Mouse (Mus musculus): ENCODE data around the gene Blcap. TPM values are rescaled to one million over a fixed set of nuclear protein-coding genes. Genes with fewer than 3 reads are reported as not detected.

Blcap gene
- polyA plus RNA-seq, 1 experiment: 49.3 TPM

DNA sequence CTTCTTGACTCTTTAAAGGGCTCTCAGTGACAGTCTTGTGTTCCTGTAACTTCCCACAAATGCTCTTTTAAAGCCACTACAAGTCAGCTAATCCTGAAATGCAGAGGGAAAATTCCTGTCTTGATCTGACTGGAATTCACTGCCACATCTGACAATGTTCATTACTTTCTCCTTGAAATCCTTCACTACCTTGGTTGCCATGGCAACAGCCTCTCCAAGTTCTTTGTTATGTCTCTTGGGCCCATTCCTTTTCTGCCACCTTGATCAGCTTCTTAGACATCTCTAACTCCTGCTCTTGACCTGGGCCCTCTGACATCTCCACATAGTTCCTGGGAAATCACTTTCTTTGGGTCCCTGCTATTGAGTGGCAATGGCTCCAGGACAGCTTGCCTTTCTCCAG, 24.4 kb downstream of the Blcap start:
- DNase-seq: no peak
- no peak for TF ChIP-seq POLR2A (IDR thresholded peaks at IDR 0.05; ENCODE audit: borderline replicate concordance, extremely low read depth, low read depth, low read length)
- TF ChIP-seq CTCF (IDR thresholded peaks at IDR 0.05; ENCODE audit: insufficient read depth, low read length): no peak
- Histone ChIP-seq H3K4me3 (replicated peaks; ENCODE audit: extremely low read depth, low read depth, low read length) (no peak overlapping the region), H3K4me1 (ENCODE audit: control insufficient read depth, insufficient read depth, low read length) (0 out of 2 replicates have a peak, but pooled peaks cover 3% of the 10 kb centered on the region)

DNA sequence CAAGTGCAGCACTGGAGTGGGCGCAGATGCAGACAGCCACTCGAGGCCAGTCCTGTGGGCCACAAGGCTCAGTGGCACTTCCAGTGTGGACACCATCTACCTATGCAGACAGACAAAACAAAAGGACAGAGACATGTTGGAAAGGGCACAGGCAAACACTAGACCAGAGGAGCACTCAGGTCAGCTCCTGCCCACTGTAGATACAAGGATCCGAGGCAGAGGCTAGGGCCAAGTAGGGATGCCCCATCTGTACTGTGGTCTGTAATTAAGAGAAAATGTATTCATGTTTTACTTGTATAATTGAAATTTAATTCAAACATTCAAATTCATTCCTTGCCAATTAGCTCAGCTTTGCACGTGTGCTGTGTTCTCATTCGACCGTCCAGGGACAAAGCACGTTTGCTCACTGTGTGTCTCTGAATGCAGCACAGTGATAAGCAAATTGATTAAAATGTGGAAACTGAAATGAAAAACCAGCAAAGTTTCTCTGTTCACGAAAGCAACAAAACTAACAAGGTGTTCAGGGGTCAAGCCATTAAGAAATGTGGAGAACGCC, 26.7 kb downstream of the Blcap start:
- Histone ChIP-seq H3K4me3 (replicated peaks; ENCODE audit: extremely low read depth, low read depth, low read length) (no peak overlapping the region), H3K4me1 (ENCODE audit: control insufficient read depth, insufficient read depth, low read length) (no peaks in the 10 kb centered on the region)
- WGBS: 90% methylated on average over 9 of the region's 9 CpGs
- TF ChIP-seq POLR2A (IDR thresholded peaks at IDR 0.05; ENCODE audit: borderline replicate concordance, extremely low read depth, low read depth, low read length) (no peak), CTCF (IDR thresholded peaks at IDR 0.05; ENCODE audit: insufficient read depth, low read length) (no peak)
- DNase-seq: no peak

DNA sequence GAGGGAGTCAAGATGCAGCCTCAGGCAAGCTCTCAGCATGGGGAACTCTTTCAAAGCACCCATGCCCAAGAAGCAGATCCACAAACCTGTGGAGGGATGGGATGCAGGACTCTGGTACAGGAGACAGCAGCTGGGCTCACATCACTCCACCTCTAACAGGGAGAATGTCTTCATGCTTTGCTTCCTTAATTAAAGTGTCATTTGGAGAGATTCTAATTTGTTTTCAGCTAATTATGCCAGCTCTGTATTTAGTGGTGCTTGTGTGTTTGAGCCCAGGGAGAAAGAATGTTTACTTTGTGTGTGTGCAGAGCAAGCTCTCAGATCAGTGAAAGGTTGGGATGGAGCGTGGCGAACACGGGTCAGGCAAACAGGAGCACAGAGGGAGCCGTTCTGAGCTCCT, 28.7 kb downstream of the Blcap start:
- WGBS: 65% methylated on average over 4 of the region's 4 CpGs
- DNase-seq: no peak
- no peak for TF ChIP-seq CTCF (IDR thresholded peaks at IDR 0.05; ENCODE audit: insufficient read depth, low read length)
- TF ChIP-seq POLR2A (IDR thresholded peaks at IDR 0.05; ENCODE audit: borderline replicate concordance, extremely low read depth, low read depth, low read length): no peak
- Histone ChIP-seq H3K4me1 (ENCODE audit: control insufficient read depth, insufficient read depth, low read length) (no peaks in the 10 kb centered on the region), H3K4me3 (replicated peaks; ENCODE audit: extremely low read depth, low read depth, low read length) (no peak overlapping the region)

DNA sequence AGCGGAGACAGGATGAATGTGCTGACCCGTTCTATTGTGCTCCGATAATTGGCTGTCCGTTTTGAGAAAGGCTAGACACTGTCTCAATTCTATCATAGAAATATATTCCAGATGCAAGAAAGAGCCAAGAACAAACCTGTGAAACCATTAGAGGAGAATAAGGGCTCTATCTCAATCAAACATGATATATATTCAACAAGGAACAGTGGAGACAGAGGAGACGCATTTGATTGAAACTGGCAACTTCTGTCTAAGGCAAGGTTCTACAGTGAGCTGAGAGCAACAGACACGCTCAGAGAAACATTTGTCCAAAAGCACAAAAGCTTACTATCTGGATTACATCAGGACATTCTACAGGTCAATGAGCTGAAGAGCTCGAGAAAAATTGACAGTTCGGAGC, 29.4 kb downstream of the Blcap start:
- Histone ChIP-seq H3K4me1 (ENCODE audit: control insufficient read depth, insufficient read depth, low read length) (no peaks in the 10 kb centered on the region), H3K4me3 (replicated peaks; ENCODE audit: extremely low read depth, low read depth, low read length) (no peak overlapping the region)
- no peak for DNase-seq
- 84% methylated on average over 8 of the region's 8 CpGs for WGBS
- TF ChIP-seq POLR2A (IDR thresholded peaks at IDR 0.05; ENCODE audit: borderline replicate concordance, extremely low read depth, low read depth, low read length) (no peak), CTCF (IDR thresholded peaks at IDR 0.05; ENCODE audit: insufficient read depth, low read length) (no peak)

DNA sequence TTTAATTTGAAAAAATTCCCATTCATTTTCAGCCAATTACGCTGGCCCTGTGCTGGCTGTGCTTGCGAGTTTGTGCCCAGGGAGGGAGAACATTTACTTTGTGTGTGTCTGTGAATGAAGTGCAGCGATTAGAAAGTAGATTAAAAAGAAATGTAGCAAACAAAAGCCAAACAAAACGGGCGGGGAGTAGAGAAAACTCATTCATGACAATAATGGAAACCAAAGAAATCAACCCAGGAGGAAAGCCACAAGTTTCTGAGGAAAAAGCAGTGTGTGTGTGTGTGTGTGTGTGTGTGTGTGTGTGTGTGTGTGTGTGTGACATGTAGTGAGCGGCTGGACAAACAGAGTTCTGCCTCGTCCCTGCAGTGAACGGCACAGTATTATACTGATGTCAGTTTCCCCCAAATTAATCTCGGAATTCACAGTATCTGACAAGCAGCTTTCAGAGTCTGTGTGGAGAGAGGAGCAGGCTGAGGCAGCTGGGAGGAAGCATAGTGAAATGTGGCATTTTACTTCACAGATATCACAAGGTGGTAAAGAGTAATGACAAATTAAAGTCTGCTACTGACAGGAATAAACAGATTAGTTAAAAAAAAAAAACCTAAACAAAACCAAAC, 30.0 kb downstream of the Blcap start:
- TF ChIP-seq POLR2A (IDR thresholded peaks at IDR 0.05; ENCODE audit: borderline replicate concordance, extremely low read depth, low read depth, low read length) (no peak), CTCF (IDR thresholded peaks at IDR 0.05; ENCODE audit: insufficient read depth, low read length) (no peak)
- no peak overlapping the region for H3K4me3 ChIP-seq (replicated peaks; ENCODE audit: extremely low read depth, low read depth, low read length)
- 68% methylated on average over 9 of the region's 9 CpGs for WGBS
- H3K4me1 ChIP-seq (ENCODE audit: control insufficient read depth, insufficient read depth, low read length): no peaks in the 10 kb centered on the region
- DNase-seq: no peak

DNA sequence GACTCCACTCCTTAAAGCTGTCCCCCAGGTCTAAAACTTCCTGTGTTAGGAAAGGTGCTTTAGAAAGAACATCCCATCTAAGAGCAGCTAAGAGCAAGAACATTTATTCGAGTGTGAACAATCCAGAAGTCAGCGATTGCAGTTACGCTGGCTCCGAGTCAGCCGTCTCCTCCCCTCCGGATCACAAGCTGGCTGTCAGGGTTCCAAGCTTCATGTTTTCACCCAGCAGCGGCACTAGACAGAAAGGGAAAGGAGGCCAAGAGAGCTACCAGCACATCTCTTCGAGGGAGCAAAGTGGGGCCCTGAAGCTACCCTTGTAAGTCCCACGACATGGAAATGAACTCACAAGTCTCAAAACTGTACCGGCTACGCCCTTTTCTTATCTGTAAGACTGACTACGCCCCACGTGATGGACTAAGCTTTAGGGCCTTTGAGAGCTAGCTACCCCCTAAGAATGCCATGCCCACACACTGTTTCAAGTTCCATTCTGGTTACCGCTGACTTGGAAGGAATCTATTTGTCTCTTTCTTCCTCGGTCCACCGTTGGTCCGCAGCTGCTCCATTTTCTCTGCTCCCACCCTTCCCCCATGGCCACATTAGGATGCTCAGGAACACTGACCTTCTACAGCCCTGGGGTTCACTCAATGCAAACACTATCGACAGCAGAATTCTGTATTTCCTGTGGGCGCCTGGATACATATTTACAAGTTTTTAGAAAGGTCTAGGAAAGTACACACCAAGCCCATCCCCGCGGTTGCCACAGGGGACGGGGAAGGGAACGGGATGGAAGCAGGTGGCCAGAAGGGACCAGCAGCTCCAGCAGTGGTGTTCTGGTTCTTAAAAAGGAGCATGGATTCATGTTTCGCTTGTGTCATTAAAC, 30.8 kb downstream of the Blcap start:
- TF ChIP-seq POLR2A (IDR thresholded peaks at IDR 0.05; ENCODE audit: borderline replicate concordance, extremely low read depth, low read depth, low read length) (no peak), CTCF (IDR thresholded peaks at IDR 0.05; ENCODE audit: insufficient read depth, low read length) (no peak)
- no peak overlapping the region for H3K4me3 ChIP-seq (replicated peaks; ENCODE audit: extremely low read depth, low read depth, low read length)
- 56% methylated on average over 24 of the region's 24 CpGs for WGBS
- no peaks in the 10 kb centered on the region for H3K4me1 ChIP-seq (ENCODE audit: control insufficient read depth, insufficient read depth, low read length)
- DNase-seq: no peak

DNA sequence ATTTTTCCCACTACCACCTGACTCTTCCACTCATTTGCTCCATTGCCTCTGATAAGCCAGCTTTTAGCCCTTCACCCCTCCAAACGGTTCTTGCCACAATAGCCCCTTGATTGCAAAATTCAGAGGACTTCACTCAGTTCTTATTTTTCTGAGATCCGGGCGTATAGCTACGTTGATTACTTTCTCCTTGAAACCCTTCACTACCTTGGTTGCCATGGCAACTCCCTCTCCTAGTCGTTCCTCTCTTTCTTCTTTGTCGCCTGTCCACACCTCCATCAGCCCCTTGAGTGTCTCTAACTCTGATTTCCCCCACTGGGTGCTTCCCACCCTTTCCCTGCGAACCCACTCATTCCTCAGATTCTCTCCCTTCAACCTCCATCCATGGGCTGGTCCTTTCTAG, 34.0 kb downstream of the Blcap start:
- no peak for TF ChIP-seq POLR2A (IDR thresholded peaks at IDR 0.05; ENCODE audit: borderline replicate concordance, extremely low read depth, low read depth, low read length)
- no peak for TF ChIP-seq CTCF (IDR thresholded peaks at IDR 0.05; ENCODE audit: insufficient read depth, low read length)
- Histone ChIP-seq H3K4me3 (replicated peaks; ENCODE audit: extremely low read depth, low read depth, low read length) (no peak overlapping the region), H3K4me1 (ENCODE audit: control insufficient read depth, insufficient read depth, low read length) (no peaks in the 10 kb centered on the region)
- no peak for DNase-seq
- WGBS: 32% methylated on average over 7 of the region's 7 CpGs

DNA sequence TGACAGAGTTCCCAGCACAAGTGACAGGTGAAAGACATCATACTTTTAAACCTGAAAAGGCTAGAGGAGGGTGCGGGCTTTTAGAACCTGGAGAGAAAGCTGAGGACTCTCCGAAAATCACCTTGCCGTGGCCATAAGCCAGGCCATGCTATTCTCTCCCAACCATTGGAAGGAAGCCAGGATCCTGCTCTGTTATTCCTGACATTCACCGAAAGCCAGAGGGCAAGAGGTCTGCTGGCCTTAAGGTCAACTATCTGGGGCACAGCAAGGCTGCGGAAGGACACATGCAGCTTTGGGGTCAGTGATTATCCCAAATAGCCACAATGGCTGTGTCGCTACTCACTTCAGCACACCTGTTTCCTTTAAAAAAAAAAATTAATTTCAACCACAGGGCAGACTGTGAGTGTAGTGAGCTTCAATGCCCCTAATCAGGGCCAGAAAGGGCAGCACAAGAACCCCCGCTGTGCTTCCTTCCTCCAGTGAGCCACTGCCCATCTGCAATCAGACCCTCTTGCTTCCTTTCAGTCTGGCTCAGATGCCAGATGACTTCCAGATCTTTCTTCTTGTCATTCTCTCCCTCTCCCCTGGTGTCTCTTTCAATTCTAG, 34.5 kb downstream of the Blcap start:
- no peak overlapping the region for H3K4me3 ChIP-seq (replicated peaks; ENCODE audit: extremely low read depth, low read depth, low read length)

DNA sequence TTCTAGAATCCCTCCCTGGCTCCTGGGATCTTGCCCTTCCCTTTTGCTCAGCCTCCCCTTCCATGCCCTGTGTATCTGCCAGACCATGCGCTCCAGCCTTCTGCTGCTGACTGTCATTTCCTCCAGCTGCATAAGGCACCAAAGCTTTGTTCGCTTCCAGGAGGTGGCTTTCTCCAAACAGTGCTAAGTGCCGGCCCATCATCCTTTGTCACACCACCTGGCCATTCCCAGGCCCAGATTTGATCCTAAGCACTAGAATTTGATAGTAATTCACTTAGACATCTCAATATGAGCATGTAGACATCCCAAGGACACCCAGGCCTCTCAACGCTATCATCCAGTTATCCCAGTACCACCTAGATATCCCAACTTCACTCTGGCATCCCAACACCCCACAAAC, 36.9 kb downstream of the Blcap start:
- 71% methylated on average over 4 of the region's 4 CpGs for WGBS
- no peak for DNase-seq
- no peak overlapping the region for H3K4me3 ChIP-seq (replicated peaks; ENCODE audit: extremely low read depth, low read depth, low read length)
- TF ChIP-seq CTCF (IDR thresholded peaks at IDR 0.05; ENCODE audit: insufficient read depth, low read length) (no peak), POLR2A (IDR thresholded peaks at IDR 0.05; ENCODE audit: borderline replicate concordance, extremely low read depth, low read depth, low read length) (no peak)
- H3K4me1 ChIP-seq (ENCODE audit: control insufficient read depth, insufficient read depth, low read length): no peaks in the 10 kb centered on the region

More for the DNA sequence above, 34.5 kb downstream of the Blcap start:
- TF ChIP-seq POLR2A (IDR thresholded peaks at IDR 0.05; ENCODE audit: borderline replicate concordance, extremely low read depth, low read depth, low read length): no peak
- no peak for TF ChIP-seq CTCF (IDR thresholded peaks at IDR 0.05; ENCODE audit: insufficient read depth, low read length)
- no peaks in the 10 kb centered on the region for H3K4me1 ChIP-seq (ENCODE audit: control insufficient read depth, insufficient read depth, low read length)
- no peak for DNase-seq
- 36% methylated on average over 7 of the region's 7 CpGs for WGBS
